Mouse (Mus musculus) limb, embryonic 13.5 days (tissue): Measurements from ENCODE around the gene Myadm. TPM values are rescaled to one million over a fixed set of nuclear protein-coding genes. Genes with fewer than 3 reads are reported as not detected.

Experiments used
- ATAC-seq: fragments of 200-750 bp; cut with Nextera tagmentation; 2 replicates; pipeline ENCODE4 v1.8.0; 2017; ENCODE audit warnings: low read depth, moderate number of reproducible peaks, moderate TSS enrichment; ENCODE audit not compliant: low FRiP score
- H3K27ac ChIP-seq: fragments of 300-500 bp; sonication (generic); 2 replicates; pipeline ENCODE4 v1.5.1; 2015; ENCODE audit warnings: inconsistent platforms, mild to moderate bottlenecking, moderate library complexity
- H3K27me3 ChIP-seq: fragments of 300-500 bp; sonication (generic); 2 replicates; pipeline ENCODE4 v1.6.1; 2015; ENCODE audit warnings: mild to moderate bottlenecking, inconsistent platforms
- H3K36me3 ChIP-seq: fragments of 300-500 bp; sonication (generic); 2 replicates; pipeline ENCODE4 v1.6.1; 2015; ENCODE audit warnings: inconsistent platforms, mild to moderate bottlenecking, moderate library complexity
- H3K4me1 ChIP-seq: fragments of 300-500 bp; sonication (generic); 2 replicates; pipeline ENCODE4 v1.6.1; 2015; ENCODE audit warnings: inconsistent platforms
- H3K4me2 ChIP-seq: fragments of 300-500 bp; sonication (generic); replicated peaks from 2 replicates; pipeline ENCODE4 v1.6.1; 2015; ENCODE audit warnings: inconsistent platforms, mild to moderate bottlenecking, moderate library complexity
- H3K4me3 ChIP-seq: fragments of 300-500 bp; sonication (generic); 2 replicates; pipeline ENCODE4 v1.5.1; 2015; ENCODE audit warnings: moderate library complexity, mild to moderate bottlenecking, inconsistent platforms
- H3K9ac ChIP-seq: fragments of 300-500 bp; sonication (generic); 2 replicates; pipeline ENCODE4 v1.6.1; 2015; ENCODE audit warnings: mild to moderate bottlenecking, inconsistent platforms
- H3K9me3 ChIP-seq: fragments of 300-500 bp; sonication (generic); 2 replicates; pipeline ENCODE4 v1.6.1; 2016; ENCODE audit warnings: inconsistent platforms
- WGBS: fragments of 180-500 bp; shearing (Covaris S2); methylation state at CpG from one replicate; pipeline ENCODE4 v1.1.7; 2015; 5-methylcytosine and 5-hydroxymethylcytosine counted together
- polyA plus RNA-seq: library from polyadenylated mRNA; unstranded; fragments of >200 nt; fragmentation: Nextera tagmentation; extraction: Ambion mirVana; gene quantifications from 2 replicates; pipeline ENCODE4 v1.2.1, GENCODE M21; 2015

Myadm gene
- polyA plus RNA-seq, 1 experiment from 2014 or later = 67.8 TPM

GRCm38 (mm10) chr7:3347366-3348287 is 58.7 kb downstream of the Myadm start:
- Histone ChIP-seq H3K4me1 (no peaks in the 10 kb centered on the region), H3K9ac (no peak overlapping the region), H3K27ac (no peak overlapping the region), H3K4me3 (no peak overlapping the region), H3K4me2 (no peak overlapping the region), H3K27me3 (no peaks in the 10 kb centered on the region), H3K36me3 (peaks cover 87% of the 10 kb centered on the region), H3K9me3 (no peaks in the 10 kb centered on the region)
- ATAC-seq = no peak
- WGBS = 64% methylated on average over 20 of the region's 20 CpGs

GRCm38 (mm10) chr7:3348326-3348725 is 59.4 kb downstream of the Myadm start:
- no peak for ATAC-seq
- H3K36me3 ChIP-seq = peaks cover 87% of the 10 kb centered on the region
- 77% methylated on average over 5 of the region's 5 CpGs for WGBS
- H3K9me3 ChIP-seq = no peaks in the 10 kb centered on the region
- H3K27ac ChIP-seq = no peak overlapping the region
- no peaks in the 10 kb centered on the region for H3K4me1 ChIP-seq
- H3K4me3 ChIP-seq = no peak overlapping the region
- H3K27me3 ChIP-seq = no peaks in the 10 kb centered on the region
- no peak overlapping the region for H3K4me2 ChIP-seq
- H3K9ac ChIP-seq = no peak overlapping the region

- Histone ChIP-seq H3K36me3 (peaks cover 79% of the 10 kb centered on the region), H3K4me1 (no peaks in the 10 kb centered on the region), H3K4me2 (no peak overlapping the region), H3K9me3 (no peaks in the 10 kb centered on the region), H3K9ac (no peak overlapping the region), H3K27me3 (no peaks in the 10 kb centered on the region), H3K4me3 (no peak overlapping the region), H3K27ac (no peak overlapping the region)
- ATAC-seq = no peak
- 90% methylated on average over 9 of the region's 9 CpGs for whole genome bisulfite sequencing
These were observed 60.9 kb downstream of the Myadm start for GRCm38 (mm10) chr7:3349775-3350174.

Other genes starting within 250 kb of the Myadm start
- gene AU018091, start 119.9 kb upstream of the Myadm start, polyA plus RNA-seq = 0.32 and 0.48 TPM in 2 replicates
- gene Nlrp12, start 39.3 kb upstream of the Myadm start, polyA plus RNA-seq = not detected in 2 replicates
- 0.15 and 0.23 TPM in 2 replicates for gene Prkcg, start 99 bp downstream of the Myadm start, polyA plus RNA-seq
- 3.8 and 4.1 TPM in 2 replicates for gene Cacng7, start 43.9 kb downstream of the Myadm start, polyA plus RNA-seq
- gene Cacng8, start 101.6 kb downstream of the Myadm start, polyA plus RNA-seq = 6.5 and 6.8 TPM in 2 replicates
- 6.8 and 7.4 TPM in 2 replicates for gene Cacng6, start 135.1 kb downstream of the Myadm start, polyA plus RNA-seq
- gene Tarm1, start 213.5 kb downstream of the Myadm start, polyA plus RNA-seq = 0.29 TPM in 1 of 2 replicates, not detected in the other